Mouse (Mus musculus) naive thymus-derived CD4-positive, alpha-beta T cell, adult 2 months (primary cell): ENCODE results near the gene Cep290.
"Not testable (repeated sequence)": the region's sequence is repeated elsewhere in the genome, so short reads cannot be mapped to it uniquely, and the experiment has no call there.

Experiments
- DNase-seq: peaks from one replicate; pipeline ENCODE4 v3.0.0-alpha.2; 2011; ENCODE audit warnings: low read depth

Cep290 gene

GRCm38 (mm10) chr10:100487097-100487978 lies at the start of gene Cep290, which contains the start of gene Tmtc3:
Gene Cep290, plus strand, starts transcription at chr10:100487558.
Gene Tmtc3, minus strand, starts transcription at chr10:100487350.
- peak; percentile 34 for DNase-seq

GRCm38 (mm10) chr10:100449394-100449793 lies 38.0 kb upstream of the Cep290 start:
- DNase-seq, result no peak

DNA sequence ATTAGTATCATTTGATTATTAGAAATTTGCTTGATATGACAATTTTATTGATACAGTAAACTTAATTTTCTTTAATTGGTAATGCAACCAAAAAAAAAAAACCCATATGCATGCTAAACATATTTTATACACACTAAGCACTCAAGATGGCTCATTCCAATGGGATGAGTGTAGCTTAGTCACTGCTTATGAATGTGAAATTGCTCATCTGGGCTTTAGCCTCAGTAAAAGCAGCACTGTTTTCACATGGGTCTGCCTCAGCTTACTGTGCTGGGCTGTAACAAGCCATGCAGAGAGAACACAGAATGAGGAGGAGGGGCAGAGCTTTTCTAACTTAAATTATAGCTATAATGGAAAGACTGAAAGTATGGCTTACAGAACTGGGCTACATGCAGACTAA lies 26.8 kb upstream of the Cep290 start:
- DNase-seq, result no peak

DNA sequence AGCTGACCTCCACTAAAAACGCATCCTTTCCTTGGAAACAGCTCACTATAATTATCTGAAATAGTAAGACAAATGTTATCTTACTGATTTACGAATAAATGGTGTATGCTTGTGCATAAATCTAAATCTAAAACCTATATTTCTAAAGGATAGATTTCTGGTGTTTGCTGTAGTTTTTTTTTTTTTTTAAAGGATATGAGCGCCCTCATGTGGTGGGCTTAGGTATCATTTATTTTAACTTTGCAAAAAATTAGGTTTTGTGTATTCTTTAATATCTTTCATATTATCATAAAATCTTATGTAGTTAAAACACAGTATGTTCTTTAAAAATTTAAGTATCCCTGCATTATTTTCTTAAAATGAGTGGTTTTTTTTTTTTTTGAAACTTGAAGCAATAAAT lies 12.3 kb upstream of the Cep290 start:
- peak; percentile 27 for DNase-seq

- no peak for DNase-seq
Observed at GRCm38 (mm10) chr10:100479538-100479937, 7.8 kb upstream of the Cep290 start.

DNA sequence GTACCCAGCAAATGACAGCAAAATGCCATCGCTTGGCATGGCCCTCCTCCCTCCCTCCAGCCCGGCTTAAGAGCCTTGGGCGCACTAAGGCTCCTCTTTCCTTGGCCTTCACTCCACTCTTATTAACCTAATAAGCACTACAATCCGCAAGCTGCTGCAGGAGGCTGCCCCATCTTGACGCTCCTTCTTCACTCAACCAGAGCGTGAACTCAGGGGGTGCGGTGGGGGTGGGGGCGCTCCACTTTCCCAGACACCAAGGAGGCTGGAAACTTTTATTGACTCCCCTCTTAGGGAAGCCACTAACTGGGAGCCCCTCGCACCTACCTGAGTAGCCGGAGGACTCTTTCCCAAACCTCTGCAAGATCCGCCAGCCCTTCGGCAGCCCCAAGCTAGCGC lies 659 bp upstream of the Cep290 start:
- DNase-seq, result peak; percentile 27

DNA sequence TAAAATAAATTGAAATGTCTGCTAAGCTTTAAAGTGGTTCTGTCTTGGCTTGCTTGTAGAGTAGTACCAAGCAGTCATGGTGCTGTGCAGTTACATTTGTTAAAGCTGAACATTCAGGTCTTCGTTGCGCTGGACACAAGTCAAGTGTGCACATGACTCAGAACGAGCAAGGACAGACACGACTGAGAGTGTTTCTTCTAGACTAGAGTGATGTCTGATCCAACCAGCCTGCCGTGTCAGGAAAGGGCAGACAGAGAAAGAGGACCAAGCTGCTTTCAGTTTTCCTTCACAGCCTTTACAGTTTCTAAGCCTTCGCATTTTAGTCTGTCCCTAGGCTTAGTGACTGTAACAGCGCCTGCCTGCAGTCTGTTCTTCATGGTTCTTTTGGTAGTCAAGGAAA lies 4.6 kb downstream of the Cep290 start:
- no peak for DNase-seq

DNA sequence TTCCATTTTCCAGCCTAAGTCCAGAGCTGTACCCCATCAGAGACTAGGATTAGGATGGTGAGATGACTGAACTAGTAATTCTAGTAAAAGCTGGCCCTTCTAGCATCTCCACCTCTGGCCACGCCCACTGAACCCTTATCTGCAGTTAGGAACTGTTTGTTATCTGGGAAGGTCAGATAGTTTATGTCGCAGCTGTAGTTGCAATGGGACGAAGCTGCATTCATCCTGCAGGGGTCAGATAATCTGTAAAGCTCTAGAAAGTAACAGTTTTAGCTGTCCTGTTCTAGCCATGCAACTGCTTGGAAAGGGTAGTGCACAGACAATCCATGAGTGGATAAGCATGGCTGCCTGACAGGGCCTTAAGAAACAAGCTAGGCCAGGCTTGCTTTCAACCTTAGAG lies 11.0 kb downstream of the Cep290 start:
- no peak for DNase-seq

- no peak for DNase-seq
Observed at GRCm38 (mm10) chr10:100508170-100508569, 20.8 kb downstream of the Cep290 start.

DNA sequence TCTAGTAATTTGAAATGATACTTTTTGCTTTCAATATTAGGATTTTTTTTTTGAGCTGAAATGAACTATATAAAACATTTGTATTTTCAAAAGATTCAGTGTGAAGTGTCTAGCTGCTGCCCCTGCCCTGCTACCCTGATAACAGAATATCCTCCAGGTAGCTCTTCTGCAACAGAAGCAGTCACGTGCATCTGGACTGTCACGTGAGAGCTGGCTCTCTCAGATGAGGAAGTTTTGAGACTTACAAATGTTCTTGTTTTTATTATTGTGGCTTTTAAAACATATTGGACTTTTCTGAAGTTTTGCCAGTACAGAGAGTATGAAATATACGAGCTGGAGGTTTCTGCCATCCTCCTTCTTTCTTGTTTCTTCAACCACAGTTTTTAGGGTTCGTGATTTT lies 34.3 kb downstream of the Cep290 start:
- no peak for DNase-seq

DNA sequence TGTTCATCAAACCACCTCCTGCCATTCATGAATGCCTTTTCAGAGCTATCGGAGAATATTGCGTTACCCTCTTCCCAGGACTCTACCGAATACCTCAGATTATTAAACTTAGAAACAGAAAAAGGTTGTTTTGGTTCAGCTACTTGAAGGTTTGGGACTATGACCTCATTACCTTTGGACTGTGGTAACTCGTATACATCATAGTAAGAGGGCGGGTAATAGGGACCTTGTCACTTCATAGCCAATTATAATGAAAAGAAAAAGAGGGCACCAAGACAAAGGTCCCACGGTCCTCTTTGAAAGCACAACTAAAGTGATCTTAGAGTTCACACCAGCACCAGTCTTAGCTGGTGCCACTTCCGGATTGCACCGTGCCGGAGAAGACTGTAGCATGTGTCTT lies 35.0 kb downstream of the Cep290 start:
- DNase-seq, result no peak

DNA sequence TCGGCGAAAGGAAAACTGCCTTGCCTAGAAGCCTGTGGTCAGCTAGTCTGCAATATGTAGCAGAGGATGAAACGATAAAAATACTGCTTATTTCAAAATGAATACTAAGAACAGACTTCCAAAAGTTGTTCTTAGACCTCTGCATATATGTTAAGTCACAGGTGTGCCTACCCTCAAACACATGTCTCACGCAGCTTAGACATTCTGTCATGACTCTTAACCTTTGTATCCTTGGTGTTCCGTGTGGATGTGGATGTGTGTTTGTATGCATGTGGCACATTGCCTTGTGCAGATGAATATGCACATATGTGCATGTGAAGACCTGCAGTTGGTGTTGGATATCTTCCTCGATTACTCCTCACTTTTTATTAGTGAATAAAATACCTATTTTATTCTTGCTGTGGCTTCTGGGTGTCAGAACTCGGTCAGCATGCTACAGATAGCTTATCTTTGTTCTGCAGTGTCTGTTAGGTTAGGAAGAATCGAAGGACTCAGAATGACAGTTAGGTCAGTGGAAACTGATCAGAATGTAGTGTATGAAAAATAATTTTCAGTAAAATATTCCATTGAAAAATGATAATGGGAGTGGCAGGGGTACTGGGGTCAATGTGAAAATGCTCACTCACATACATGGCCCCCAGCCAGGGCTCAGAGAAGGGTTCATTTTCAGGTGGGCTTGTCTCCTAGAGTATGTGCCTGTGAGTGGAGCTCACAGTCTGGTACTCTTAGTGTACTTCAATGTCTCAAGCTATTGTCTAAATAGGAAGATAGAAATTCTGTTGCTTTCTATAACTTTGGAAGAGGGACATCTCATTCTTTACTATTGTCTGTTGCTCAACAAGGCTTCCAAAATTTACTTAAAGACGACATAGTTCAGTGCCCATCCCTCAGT lies 37.4 kb downstream of the Cep290 start:
- DNase-seq, result no peak

DNA sequence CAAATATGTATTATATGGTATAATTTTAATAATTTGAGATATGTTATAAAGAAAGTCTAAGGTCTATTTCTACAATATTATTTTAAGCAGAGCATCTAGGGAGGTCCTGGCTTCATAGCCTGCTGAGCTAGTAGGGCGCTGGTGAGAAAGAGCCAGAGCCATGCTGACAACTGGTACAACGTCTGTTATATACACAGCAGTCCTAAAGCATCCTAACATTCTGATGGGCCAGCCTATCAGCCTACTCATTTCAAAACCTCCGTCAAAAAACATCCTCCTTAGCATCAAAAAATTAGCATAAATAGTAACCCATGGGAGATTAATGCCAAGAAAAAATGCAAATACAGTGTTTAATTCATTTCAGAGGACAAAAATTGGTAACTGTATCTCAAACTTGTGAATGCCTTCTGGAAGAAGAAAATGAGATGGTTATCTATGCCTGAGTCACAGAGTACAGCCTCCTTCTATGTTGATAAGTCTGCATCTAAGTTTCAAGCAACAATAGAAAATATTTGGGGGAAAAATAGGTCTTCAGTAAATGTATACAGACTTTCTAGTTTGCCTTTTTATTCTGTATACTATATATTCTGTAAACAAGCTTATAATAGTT lies 69.3 kb downstream of the Cep290 start:
- DNase-seq, result no peak

DNA sequence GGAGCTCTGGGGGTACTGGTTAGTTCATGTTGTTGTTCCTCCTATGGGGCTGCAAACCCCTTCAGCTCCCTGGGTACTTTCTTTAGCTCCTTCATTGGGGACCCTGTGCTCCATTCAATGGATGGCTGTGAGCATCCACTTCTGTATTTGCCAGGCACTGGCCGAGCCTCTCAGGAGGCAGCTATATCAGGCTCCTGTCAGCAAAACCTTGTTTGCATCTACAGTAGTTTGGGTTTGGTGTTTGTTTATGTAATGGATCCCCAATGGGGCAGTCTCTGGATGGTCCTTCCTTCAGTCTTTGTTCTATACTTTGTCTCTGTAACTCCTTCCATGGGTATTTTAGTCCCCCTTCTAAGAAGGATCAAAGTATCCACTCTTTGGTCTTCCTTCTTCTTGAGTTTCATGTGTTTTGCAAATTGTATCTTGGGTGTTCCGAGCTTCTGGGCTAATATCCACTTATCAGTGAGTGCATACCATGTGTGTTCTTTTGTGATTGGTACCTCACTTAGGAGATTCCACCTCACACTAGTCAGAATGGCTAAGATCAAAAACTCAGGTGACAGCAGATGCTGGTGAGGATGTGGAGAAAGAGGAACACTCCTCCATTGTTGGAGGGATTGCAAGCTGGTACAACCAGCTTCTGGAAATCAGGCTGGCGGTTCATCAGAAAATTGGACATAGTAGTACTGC lies 73.0 kb downstream of the Cep290 start:
- not testable (repeated sequence) for DNase-seq

DNA sequence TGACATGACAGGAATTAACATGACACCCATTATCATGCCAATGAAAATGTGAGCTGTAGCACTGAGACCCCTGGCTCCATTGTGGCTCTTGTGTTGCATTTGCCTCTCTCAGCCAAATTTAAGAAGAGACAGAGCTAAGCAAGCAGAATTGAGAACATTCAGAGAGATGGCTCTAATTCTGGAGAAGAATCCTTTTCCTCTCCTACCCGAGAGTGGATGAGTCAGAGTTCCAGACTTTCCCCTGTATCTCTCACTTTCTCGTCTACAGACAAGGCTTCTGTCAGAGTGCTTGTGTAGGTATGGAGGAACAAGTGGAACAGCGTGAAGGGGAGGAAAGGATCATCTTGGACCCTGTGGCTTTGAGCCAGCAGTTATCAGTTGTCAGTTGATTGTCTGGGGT lies 76.8 kb downstream of the Cep290 start:
- no peak for DNase-seq

GRCm38 (mm10) chr10:100571707-100572106 lies 84.3 kb downstream of the Cep290 start:
- no peak for DNase-seq

- no peak for DNase-seq
Observed at GRCm38 (mm10) chr10:100574505-100575149, 87.3 kb downstream of the Cep290 start.

DNA sequence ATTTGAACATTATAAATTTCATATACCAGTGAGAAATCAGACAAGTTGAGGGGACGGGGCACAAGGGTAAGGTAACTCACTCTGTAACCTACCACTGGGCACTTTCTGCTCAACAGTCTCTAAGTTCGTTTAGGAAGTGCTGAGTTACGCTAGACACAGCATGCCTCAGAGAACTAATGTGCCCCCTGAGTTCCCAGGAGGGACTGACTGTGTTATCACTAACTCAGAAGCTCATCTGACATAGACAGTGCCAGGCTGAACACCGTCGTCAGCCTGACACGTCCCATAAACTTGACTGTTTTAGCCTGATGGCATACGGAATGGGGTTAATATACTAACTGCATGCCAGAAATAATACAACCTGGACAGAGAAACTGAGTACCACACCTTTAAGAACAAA lies 87.9 kb downstream of the Cep290 start:
- no peak for DNase-seq

- no peak for DNase-seq
Observed at GRCm38 (mm10) chr10:100584178-100584577, 96.8 kb downstream of the Cep290 start.

GRCm38 (mm10) chr10:100588524-100588923 lies 101.2 kb downstream of the Cep290 start:
- no peak for DNase-seq

GRCm38 (mm10) chr10:100588932-100589388 lies 101.6 kb downstream of the Cep290 start:
- peak; percentile 91 for DNase-seq
